Mouse (Mus musculus) thymus, postnatal 0 days (tissue): Measurements from ENCODE around the gene Gtpbp3. TPM values are rescaled to one million over a fixed set of nuclear protein-coding genes. Genes with fewer than 3 reads are reported as not detected.

Source experiments
- DNase-seq: peaks from one replicate; pipeline ENCODE4 v3.0.0-alpha.2; 2015; ENCODE audit warnings: low spot score
- polyA plus RNA-seq: library from polyadenylated mRNA; unstranded; fragments of >200 nt; fragmentation: Nextera tagmentation; extraction: Ambion mirVana; gene quantifications from 2 replicates; pipeline ENCODE4 v1.2.1, GENCODE M21; 2015

Gene Gtpbp3
- 17.8 TPM in 2 replicates for polyA plus RNA-seq

- peak; percentile 78 for DNase-seq
These were observed at the start of gene Gtpbp3 for GRCm38 (mm10) chr8:71487691-71488445. TSS of gene Gtpbp3 (plus strand) at chr8:71488103.

- peak; percentile 69 for DNase-seq
These were observed 46.5 kb upstream of the Gtpbp3 start for GRCm38 (mm10) chr8:71441404-71441803.

GRCm38 (mm10) chr8:71445096-71445495 is 42.8 kb upstream of the Gtpbp3 start:
- DNase-seq, result no peak

GRCm38 (mm10) chr8:71451337-71451736 is 36.6 kb upstream of the Gtpbp3 start:
- DNase-seq, result no peak

GRCm38 (mm10) chr8:71451777-71452176 is 36.1 kb upstream of the Gtpbp3 start:
- no peak for DNase-seq

GRCm38 (mm10) chr8:71452669-71453068 is 35.2 kb upstream of the Gtpbp3 start:
- DNase-seq, result no peak

- no peak for DNase-seq
These were observed 33.2 kb upstream of the Gtpbp3 start for GRCm38 (mm10) chr8:71454668-71455067.

GRCm38 (mm10) chr8:71456906-71457305 is 31.0 kb upstream of the Gtpbp3 start:
- DNase-seq, result no peak

GRCm38 (mm10) chr8:71457659-71458270 is 30.1 kb upstream of the Gtpbp3 start:
- no peak for DNase-seq

- DNase-seq, result no peak
These were observed 27.2 kb upstream of the Gtpbp3 start for GRCm38 (mm10) chr8:71460716-71461115.

GRCm38 (mm10) chr8:71461152-71461840 is 26.6 kb upstream of the Gtpbp3 start:
- DNase-seq, result no peak

- DNase-seq, result no peak
These were observed 25.7 kb upstream of the Gtpbp3 start for GRCm38 (mm10) chr8:71462191-71462590.

GRCm38 (mm10) chr8:71462786-71463185 is 25.1 kb upstream of the Gtpbp3 start:
- peak; percentile 97 for DNase-seq

GRCm38 (mm10) chr8:71463188-71464033 is 24.5 kb upstream of the Gtpbp3 start, which contains the start of gene Abhd8:
TSS of gene Abhd8 (minus strand) at chr8:71463655.
- DNase-seq, result peak; percentile 96

GRCm38 (mm10) chr8:71464513-71465500 is 23.1 kb upstream of the Gtpbp3 start, which contains the start of gene Mrpl34:
TSS of gene Mrpl34 (plus strand) at chr8:71464959.
- peak; percentile 100 for DNase-seq

- no peak for DNase-seq
These were observed 22.2 kb upstream of the Gtpbp3 start for GRCm38 (mm10) chr8:71465733-71466132.

GRCm38 (mm10) chr8:71466198-71466597 is 21.7 kb upstream of the Gtpbp3 start:
- no peak for DNase-seq

GRCm38 (mm10) chr8:71467201-71467600 is 20.7 kb upstream of the Gtpbp3 start:
- no peak for DNase-seq

GRCm38 (mm10) chr8:71468001-71468400 is 19.9 kb upstream of the Gtpbp3 start:
- no peak for DNase-seq

- DNase-seq, result peak; percentile 99
These were observed 19.0 kb upstream of the Gtpbp3 start, which contains the start of gene Dda1 for GRCm38 (mm10) chr8:71468916-71469315. TSS of gene Dda1 (plus strand) at chr8:71469199.
